Mouse (Mus musculus) neural tube, embryonic 11.5 days (tissue): Measurements from ENCODE around the gene Dus4l. TPM values are rescaled to one million over a fixed set of nuclear protein-coding genes. Genes with fewer than 3 reads are reported as not detected.
A peak's percentile ranks its signal among the peaks of the same experiment; 100 is the strongest.

ENCODE experiments used
- ATAC-seq: fragments of 200-750 bp; cut with Nextera tagmentation; 2 replicates; pipeline ENCODE4 v1.8.0; 2017; ENCODE audit warnings: moderate number of reproducible peaks, mild to moderate bottlenecking, moderate TSS enrichment, moderate library complexity; ENCODE audit not compliant: insufficient read depth, low FRiP score, low TSS enrichment
- DNase-seq: peaks from one replicate; pipeline ENCODE4 v3.0.0-alpha.2; 2015; ENCODE audit warnings: low spot score
- H3K27ac ChIP-seq: fragments of 300-500 bp; sonication (generic); 2 replicates; pipeline ENCODE4 v1.5.1; 2014; ENCODE audit warnings: low read depth, mild to moderate bottlenecking, low read length
- H3K27me3 ChIP-seq: fragments of 300-500 bp; sonication (generic); 2 replicates; pipeline ENCODE4 v1.6.1; 2014; ENCODE audit warnings: mild to moderate bottlenecking, low read length, mixed read lengths; ENCODE audit not compliant: control insufficient read depth, insufficient read depth
- H3K36me3 ChIP-seq: fragments of 300-500 bp; sonication (generic); 2 replicates; pipeline ENCODE4 v1.6.1; 2014; ENCODE audit warnings: mild to moderate bottlenecking, low read length, moderate library complexity, mixed read lengths; ENCODE audit not compliant: control insufficient read depth, insufficient read depth
- H3K4me1 ChIP-seq: fragments of 300-500 bp; sonication (generic); 2 replicates; pipeline ENCODE4 v1.6.1; 2014; ENCODE audit warnings: low read length, mixed read lengths; ENCODE audit not compliant: control insufficient read depth, insufficient read depth
- H3K4me2 ChIP-seq: fragments of 300-500 bp; sonication (generic); 2 replicates; pipeline ENCODE4 v1.6.1; 2014; ENCODE audit warnings: low read depth, mild to moderate bottlenecking, moderate library complexity
- H3K4me3 ChIP-seq: fragments of 300-500 bp; sonication (generic); 2 replicates; pipeline ENCODE4 v1.5.1; 2014; ENCODE audit warnings: low read depth, low read length
- H3K9ac ChIP-seq: fragments of 300-500 bp; sonication (generic); 2 replicates; pipeline ENCODE4 v1.6.1; 2014; ENCODE audit warnings: mild to moderate bottlenecking, low read length
- H3K9me3 ChIP-seq: fragments of 300-500 bp; sonication (generic); 2 replicates; pipeline ENCODE4 v1.6.1; 2016; ENCODE audit warnings: low read length; ENCODE audit not compliant: control insufficient read depth
- WGBS: fragments of 180-500 bp; shearing (Covaris S2); extraction: QIAGEN DNeasy Blood & Tissue Kit; methylation state at CpG from one replicate; pipeline ENCODE4 v1.1.7; 2014; 5-methylcytosine and 5-hydroxymethylcytosine counted together
- polyA plus RNA-seq: library from polyadenylated mRNA; unstranded; fragments of >200 nt; fragmentation: Nextera tagmentation; extraction: Ambion mirVana; gene quantifications from 2 replicates; pipeline ENCODE4 v1.2.1, GENCODE M21; 2014

Dus4l gene
- 10.4 and 10.9 TPM in 2 replicates for polyA plus RNA-seq

DNA sequence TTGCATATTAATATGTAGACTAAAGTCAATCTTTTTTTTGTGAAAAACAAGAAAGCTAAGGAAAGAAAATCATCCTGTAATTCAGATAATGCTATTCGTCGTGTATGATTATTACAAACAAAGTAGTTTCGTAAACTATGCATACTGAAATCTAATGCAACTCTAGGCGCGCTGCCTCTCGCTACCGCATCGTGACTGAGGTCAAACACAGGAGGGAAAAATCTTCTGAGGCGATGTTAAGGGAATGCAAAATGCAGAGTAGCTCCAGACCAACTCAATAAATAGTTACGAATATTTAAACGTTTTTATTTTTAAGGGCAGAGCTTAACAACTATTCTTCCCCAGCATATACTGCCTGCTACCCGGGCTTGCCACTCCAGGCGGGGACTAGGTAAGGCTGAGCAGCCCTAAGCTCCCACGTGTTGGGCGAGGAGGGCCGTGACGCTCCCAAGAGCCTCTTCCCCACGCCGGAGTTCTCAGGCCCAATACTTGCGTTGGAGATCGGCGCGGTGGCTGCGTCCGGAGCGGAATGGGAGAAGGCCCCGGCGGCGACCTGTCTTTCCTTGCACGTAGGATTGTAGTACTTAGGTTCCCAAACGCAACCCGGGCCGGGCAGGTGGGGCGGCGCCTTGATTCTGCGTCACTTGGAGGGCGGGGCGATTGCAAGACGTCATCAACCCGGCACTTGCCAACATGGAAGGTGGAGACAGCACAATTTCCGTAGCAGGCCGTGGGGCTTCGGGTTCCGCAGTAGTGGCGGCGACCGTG, at the start of gene Dus4l, which contains the start of gene Cog5:
TSS of gene Dus4l (minus strand) at position 630 of the 768 bp plus-strand sequence.
TSS of gene Cog5 (plus strand) at position 673 of the 768 bp plus-strand sequence.
- Histone ChIP-seq H3K27me3 (no peaks in the 10 kb centered on the region), H3K27ac (peak within 1 kb of the TSS; percentile 39; the same call in 1 of the 2 replicates), H3K9me3 (no peaks in the 10 kb centered on the region), H3K9ac (peak within 1 kb of the TSS; percentile 71), H3K4me2 (peak within 1 kb of the TSS; percentile 54), H3K4me1 (no peaks in the 10 kb centered on the region), H3K4me3 (peak within 1 kb of the TSS; percentile 86), H3K36me3 (no peaks in the 10 kb centered on the region)
- ATAC-seq (peak; percentile 94), DNase-seq (peak; percentile 94)
- under 1% methylated on average over 47 of the region's 47 CpGs for WGBS

DNA sequence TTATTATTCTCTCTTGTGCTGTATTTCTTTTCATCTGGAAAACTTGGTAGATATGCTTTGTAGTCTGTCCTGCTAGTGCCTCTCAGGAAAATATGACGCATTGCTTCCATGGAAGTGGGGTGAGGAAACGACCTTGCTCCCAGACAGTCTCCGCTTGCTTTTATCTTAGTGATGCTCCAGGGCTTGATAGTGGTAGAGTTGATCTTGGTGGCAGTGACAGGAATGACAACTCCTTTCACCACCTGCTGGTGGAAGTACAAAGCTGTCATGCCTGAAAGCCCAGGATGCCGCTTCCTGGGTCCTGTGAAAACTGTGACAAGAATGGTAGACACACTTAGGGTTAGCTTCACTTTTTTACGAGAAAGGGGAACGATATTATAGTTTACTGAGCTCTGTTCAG, 49.3 kb upstream of the Dus4l start:
- Histone ChIP-seq H3K4me3 (no peak overlapping the region), H3K4me1 (no peaks in the 10 kb centered on the region), H3K4me2 (no peak overlapping the region), H3K9me3 (no peaks in the 10 kb centered on the region), H3K9ac (no peak overlapping the region), H3K27ac (no peak overlapping the region), H3K36me3 (no peaks in the 10 kb centered on the region), H3K27me3 (no peaks in the 10 kb centered on the region)
- 83% methylated on average over 6 of the region's 6 CpGs for WGBS
- no peak for DNase-seq
- ATAC-seq = no peak

- no peak for ATAC-seq
- no peak overlapping the region for H3K4me3 ChIP-seq
- no peak overlapping the region for H3K4me2 ChIP-seq
- H3K9ac ChIP-seq = no peak overlapping the region
- H3K27ac ChIP-seq = no peak overlapping the region
- 80% methylated on average over 5 of the region's 5 CpGs for WGBS
- no peaks in the 10 kb centered on the region for H3K9me3 ChIP-seq
- DNase-seq = no peak
- no peaks in the 10 kb centered on the region for H3K4me1 ChIP-seq
- no peaks in the 10 kb centered on the region for H3K27me3 ChIP-seq
- H3K36me3 ChIP-seq = no peaks in the 10 kb centered on the region
These were observed 46.8 kb upstream of the Dus4l start for GRCm38 (mm10) chr12:31701411-31701810.

DNA sequence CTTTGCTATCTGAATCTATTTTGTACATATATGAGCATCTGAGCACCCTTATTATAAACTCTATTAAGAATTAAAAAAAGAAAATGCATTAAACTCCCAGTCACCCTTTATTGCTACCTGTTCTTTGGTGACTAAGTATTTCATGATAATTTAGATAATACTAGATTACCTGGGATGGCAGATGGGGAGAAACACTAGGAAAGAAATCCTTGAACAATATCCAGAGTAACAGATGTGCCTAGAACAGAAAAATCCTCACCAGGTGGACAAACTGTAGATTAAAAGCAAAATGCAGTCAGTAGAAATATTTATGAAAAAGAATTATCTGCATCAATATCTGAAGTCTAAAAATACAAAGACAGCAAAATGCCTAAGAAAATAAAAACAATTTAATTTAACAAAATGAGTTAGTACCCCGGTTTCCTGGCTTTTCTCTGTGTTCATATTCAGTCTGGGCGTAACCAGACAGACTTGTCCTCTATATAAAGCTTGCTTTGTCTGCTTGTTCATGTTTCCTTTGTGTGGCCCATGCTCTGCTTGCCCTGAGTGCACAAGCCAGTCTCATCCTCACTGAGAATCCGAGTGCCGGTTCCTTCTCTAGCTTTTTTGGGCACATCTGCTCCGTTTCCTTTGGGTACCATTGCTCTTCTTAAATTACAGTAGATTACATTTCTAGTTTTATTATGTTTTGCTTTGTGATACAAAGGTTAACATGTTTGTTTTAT, 46.2 kb upstream of the Dus4l start:
- Histone ChIP-seq H3K4me2 (no peak overlapping the region), H3K36me3 (no peaks in the 10 kb centered on the region), H3K4me1 (no peaks in the 10 kb centered on the region), H3K27me3 (no peaks in the 10 kb centered on the region), H3K9me3 (no peaks in the 10 kb centered on the region), H3K4me3 (no peak overlapping the region), H3K27ac (no peak overlapping the region), H3K9ac (no peak overlapping the region)
- peak; percentile 75; the same call in 1 of the 2 replicates for ATAC-seq
- peak; percentile 21 for DNase-seq
- WGBS = 67% methylated on average over 5 of the region's 5 CpGs

DNA sequence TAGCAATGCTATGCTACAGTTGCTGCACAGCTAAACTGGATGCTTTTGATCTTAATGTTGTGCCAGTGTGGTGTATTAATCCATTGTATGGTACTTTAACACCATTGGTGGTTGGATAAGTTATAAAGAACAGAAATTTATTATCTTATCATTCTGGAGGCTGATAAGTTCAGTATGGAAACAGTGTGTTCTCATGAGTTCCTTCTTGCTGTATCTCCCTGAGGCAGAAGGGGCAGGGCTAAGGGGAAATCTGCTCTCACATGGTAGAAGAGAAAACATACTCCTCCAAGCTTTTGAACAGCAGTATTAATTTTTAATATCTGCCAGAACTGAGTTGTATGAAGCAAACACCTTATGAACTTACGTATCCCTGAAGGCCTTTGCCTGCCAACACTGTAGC, 38.7 kb upstream of the Dus4l start:
- no peaks in the 10 kb centered on the region for H3K4me1 ChIP-seq
- no peak overlapping the region for H3K27ac ChIP-seq
- no peaks in the 10 kb centered on the region for H3K36me3 ChIP-seq
- no peaks in the 10 kb centered on the region for H3K27me3 ChIP-seq
- no peak overlapping the region for H3K9ac ChIP-seq
- no peak overlapping the region for H3K4me3 ChIP-seq
- H3K9me3 ChIP-seq = no peaks in the 10 kb centered on the region
- ATAC-seq (no peak), DNase-seq (no peak)
- WGBS = 93% methylated on average over 1 of the region's 1 CpGs
- no peak overlapping the region for H3K4me2 ChIP-seq

- no peaks in the 10 kb centered on the region for H3K36me3 ChIP-seq
- no peaks in the 10 kb centered on the region for H3K27me3 ChIP-seq
- no peak overlapping the region for H3K9ac ChIP-seq
- DNase-seq = no peak
- no peaks in the 10 kb centered on the region for H3K4me1 ChIP-seq
- H3K4me3 ChIP-seq = no peak overlapping the region
- no peak overlapping the region for H3K4me2 ChIP-seq
- ATAC-seq = no peak
- no peak overlapping the region for H3K27ac ChIP-seq
- H3K9me3 ChIP-seq = no peaks in the 10 kb centered on the region
- 94% methylated on average over 3 of the region's 3 CpGs for WGBS
These were observed 32.1 kb upstream of the Dus4l start for GRCm38 (mm10) chr12:31686679-31687078.

DNA sequence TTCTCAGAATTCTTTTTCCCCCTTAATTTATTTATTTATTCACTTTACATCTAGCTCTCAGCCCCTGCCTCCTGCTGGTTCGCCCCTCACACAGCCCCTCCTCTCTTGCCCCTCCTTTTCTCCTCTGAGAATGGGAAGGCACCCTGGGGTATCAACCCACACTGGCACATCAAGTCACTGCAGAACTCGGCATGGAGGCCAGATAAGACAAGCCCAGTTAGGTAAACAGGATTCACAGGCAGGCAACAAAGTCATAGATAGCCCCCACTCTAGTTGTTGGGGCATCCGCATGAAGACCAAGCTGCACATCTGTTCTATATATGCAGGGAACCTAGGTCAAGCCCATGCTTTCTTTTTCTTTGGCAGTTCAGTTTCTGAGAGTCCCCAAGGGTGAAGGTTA, 12.6 kb upstream of the Dus4l start:
- 61% methylated on average over 3 of the region's 3 CpGs for WGBS
- ATAC-seq = no peak
- Histone ChIP-seq H3K4me3 (no peak overlapping the region), H3K9me3 (no peaks in the 10 kb centered on the region), H3K9ac (no peak overlapping the region), H3K27ac (no peak overlapping the region), H3K27me3 (no peaks in the 10 kb centered on the region), H3K4me1 (no peaks in the 10 kb centered on the region), H3K4me2 (no peak overlapping the region), H3K36me3 (peaks cover 2% of the 10 kb centered on the region)
- no peak for DNase-seq

DNA sequence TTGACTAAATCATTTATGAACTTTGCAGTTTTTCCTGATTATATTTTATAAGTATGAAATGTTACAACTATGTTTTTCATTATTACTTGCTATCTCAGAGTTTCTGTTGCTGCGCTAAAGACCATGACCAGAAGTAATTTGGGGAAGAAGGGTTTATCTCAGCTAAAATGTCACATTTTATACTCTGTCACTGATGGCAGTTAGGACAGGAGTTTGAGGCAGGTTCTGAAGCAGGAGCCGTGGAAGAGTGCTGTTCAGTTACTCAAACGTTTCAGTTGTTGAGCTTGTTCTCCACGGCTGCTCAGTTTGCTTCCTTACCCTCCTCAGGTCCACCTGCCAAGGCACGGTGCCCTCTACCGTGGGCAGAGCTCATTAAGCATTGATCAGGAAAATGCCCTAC, 11.4 kb upstream of the Dus4l start:
- no peaks in the 10 kb centered on the region for H3K9me3 ChIP-seq
- no peaks in the 10 kb centered on the region for H3K27me3 ChIP-seq
- H3K4me2 ChIP-seq = no peak overlapping the region
- H3K4me1 ChIP-seq = no peaks in the 10 kb centered on the region
- H3K4me3 ChIP-seq = no peak overlapping the region
- H3K9ac ChIP-seq = no peak overlapping the region
- H3K36me3 ChIP-seq = peaks cover 2% of the 10 kb centered on the region
- 74% methylated on average over 6 of the region's 6 CpGs for WGBS
- ATAC-seq (no peak), DNase-seq (no peak)
- no peak overlapping the region for H3K27ac ChIP-seq
